Mouse (Mus musculus) testis, adult 2 months (tissue): ENCODE data around the gene Gm3371.
"Not testable (repeated sequence)": the region's sequence is repeated elsewhere in the genome, so short reads cannot be mapped to it uniquely, and the experiment has no call there.

Experiments
- CTCF ChIP-seq: fragments of 200-500 bp; IDR thresholded peaks from 2 replicates; pipeline ENCODE4 v1.5.1; 2012; ENCODE audit warnings: low read depth, mild to moderate bottlenecking, inconsistent platforms, low read length, moderate library complexity; ENCODE audit not compliant: control insufficient read depth, insufficient read depth, insufficient replicate concordance
- POLR2A ChIP-seq: fragments of 200-500 bp; IDR thresholded peaks from 2 replicates; pipeline ENCODE4 v1.6.1; 2012; ENCODE audit warnings: low read depth, mild to moderate bottlenecking, inconsistent platforms, low read length, moderate library complexity; ENCODE audit not compliant: control insufficient read depth

DNA sequence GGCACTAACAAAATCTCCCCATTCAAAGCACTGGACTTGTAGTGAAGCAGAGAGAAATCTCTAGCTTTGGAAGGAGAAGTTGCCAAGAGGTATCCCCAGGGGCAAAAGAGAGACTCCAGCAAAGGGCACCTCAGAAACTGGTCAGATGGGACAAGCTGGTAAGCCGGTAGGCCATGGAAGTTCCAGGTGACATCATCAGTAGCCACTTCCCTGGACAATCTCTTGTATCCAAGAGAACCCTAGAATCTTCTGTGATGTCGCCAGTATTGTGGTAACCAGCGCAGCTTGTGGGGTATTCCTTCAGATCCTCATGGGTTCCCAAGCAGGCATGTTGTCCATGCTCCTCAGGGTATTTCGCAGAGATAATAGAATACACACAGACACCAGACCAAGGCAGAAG, 45.4 kb downstream of the Gm3371 start, which contains the start of gene Gm8229:
- TF ChIP-seq CTCF, POLR2A: not testable (repeated sequence)
